Mouse (Mus musculus) 3T3-L1 (cell line): Measurements from ENCODE around the gene Slc25a21.

Source experiments
- DNase-seq: peaks from one replicate; pipeline ENCODE4 v3.0.0-alpha.2; 2015; ENCODE audit warnings: low read depth, low spot score

The Slc25a21 gene

DNA sequence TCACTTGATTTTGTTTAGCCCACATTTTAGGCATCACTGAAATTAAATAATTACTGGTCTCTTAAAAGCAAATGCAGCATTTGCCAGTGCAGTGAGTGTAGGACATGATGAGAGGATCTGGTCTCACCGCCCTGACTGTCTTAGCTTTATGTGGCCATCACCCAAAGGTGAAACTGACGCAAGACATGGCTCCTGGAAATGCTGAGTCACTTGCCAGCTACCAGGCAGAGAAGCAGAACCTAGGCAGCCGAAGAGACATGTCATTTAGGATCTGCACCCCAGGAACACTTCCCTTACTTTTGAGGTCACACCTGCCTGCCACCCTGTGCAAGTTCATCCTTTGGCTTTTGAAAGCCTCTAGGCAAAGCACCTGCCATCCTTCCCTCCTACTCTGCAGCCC is 180.4 kb downstream of the Slc25a21 start:
- DNase-seq: no peak

DNA sequence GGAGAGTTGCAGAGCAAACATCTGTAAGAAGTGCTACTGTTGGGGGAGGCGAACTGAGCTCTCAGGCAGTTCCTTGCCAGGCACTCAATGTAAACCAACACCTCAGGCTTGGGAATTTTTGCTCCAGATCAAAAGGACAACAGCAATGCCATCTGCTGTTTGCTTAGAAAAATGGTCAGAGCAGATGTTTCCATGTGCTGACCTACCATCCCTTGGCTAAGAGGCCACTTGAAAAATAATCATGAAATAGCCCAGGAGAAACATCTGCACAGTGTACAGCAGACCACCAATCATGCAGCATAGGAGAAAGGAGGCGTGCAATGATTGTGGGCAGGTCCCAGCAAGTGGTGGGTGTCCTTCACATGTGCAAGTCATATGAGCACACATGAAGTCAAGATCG is 180.9 kb downstream of the Slc25a21 start:
- peak; percentile 3 for DNase-seq

GRCm38 (mm10) chr12:57009010-57009409 is 188.3 kb downstream of the Slc25a21 start:
- DNase-seq: no peak

- peak; percentile 73 for DNase-seq
Measured at GRCm38 (mm10) chr12:56986049-56986448, 211.2 kb downstream of the Slc25a21 start.

- DNase-seq: no peak
Measured at GRCm38 (mm10) chr12:56982066-56982626, 215.1 kb downstream of the Slc25a21 start.

DNA sequence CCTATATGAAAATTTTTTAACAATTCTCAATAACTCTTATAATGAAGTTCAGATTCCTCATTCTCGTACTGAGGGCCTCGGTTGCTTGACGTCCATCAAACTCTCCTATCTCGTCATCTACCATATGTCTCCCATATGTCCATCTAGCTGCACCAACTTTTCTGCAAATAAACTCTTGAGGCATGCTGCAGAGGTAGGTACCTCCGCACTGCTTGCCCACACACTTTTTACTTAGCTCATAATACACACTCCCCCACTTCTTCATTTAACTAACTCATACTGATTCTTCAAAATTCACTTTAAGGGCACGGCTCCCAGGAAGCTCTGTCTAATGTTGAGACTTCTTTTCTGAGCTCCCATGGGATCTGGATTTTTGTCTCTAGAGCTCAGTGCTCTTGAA is 222.0 kb downstream of the Slc25a21 start:
- DNase-seq: no peak

- no peak for DNase-seq
Measured at GRCm38 (mm10) chr12:56963236-56963635, 234.0 kb downstream of the Slc25a21 start.

DNA sequence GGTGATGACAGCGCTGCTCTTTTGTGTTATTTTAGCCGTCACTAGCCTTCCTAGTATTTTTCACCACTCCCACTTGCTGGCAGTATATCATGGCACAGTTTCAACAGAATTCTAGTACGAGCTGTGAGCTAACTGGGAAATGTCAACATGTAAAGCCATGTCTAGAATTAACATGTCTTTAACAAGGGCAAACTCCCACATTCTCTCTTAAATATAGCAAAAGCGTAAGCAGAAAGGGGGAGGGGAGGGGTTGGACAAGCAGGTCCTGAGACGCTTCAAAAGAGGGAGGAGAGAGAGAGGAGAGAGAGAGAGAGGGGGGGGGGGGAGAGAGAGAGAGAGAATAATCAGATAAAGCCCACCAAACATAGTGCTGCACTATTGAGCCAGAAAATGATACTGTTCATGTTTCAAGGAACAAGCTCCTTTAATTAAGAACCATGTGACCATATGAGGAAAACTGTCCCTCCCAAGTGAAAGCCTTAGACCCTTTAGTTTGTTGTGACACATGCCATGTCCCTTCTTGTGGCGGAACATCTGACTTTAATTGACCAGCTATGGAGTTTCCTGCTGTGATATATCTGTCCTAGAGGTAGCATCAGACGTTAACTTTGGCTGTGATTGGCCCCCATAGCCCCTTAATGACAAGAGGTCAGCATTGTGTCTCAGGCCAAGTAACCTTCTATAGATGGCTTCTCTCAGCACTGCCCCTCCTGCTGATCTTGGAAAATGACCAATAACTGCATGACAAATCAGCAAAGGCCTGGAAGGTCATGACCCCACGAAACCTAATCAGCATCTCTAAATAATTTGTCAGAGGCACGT is 237.8 kb downstream of the Slc25a21 start:
- peak; percentile 1 for DNase-seq

GRCm38 (mm10) chr12:56958244-56958643 is 239.0 kb downstream of the Slc25a21 start:
- DNase-seq: no peak

DNA sequence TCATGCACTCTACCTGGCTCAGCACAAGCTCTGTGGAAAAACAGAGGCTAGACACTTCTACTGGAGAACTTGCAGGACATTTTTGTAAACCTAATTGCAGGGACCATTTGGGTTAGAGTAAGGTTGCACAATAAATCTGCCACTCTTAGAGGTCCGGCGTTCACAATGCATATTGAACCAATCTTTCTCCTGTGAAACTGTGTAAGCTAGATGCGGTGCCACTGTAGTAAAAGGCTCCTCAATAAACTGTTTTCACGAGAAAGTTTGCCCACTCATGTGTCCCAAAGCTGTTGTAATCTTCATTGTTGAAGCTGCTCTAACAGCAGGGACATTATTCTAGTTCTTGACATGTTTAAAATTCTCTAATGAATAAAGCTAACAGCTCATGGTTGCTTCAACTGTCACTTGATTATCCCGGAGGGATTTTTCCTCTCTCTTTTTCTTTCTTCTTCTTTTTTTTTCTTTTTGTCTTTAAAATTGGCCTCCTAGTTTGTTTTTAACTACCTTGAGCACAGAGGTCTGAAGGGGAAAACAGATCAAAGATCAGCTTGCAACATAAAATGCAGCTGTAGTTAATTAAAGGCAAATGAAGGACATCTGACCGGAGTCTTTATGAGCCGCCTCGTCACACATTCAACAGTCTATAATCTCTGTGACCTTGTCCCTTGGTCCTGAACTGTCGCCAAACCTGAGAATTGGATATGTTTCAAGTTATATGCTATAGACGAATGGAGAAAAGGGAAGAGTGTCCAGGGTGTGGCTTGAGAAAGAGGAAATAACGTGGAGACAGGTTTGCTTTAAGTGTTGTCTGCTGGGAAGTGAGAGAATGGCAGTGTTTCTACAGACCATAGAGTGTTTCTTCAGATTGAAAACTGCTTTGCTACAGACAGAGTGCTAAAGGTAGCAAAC is 245.3 kb downstream of the Slc25a21 start:
- no peak for DNase-seq

DNA sequence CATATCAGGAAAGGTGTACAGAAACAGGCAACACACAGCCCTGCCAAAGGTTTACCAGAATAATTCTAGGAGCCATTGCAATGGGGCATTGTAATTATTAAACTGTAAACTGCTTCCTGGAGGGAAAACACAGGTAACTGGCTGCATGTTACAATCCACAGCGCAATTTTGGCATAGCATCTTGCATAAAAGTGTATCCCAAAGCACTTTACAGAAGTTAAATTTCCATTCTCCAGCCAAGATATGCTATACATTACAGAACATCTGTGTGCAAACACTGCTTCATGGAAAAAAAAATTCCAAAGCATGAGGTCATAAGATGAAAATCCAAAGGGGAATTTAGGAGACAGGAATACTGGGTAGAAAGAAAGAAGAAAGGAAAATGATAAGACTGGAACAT is 253.0 kb downstream of the Slc25a21 start:
- no peak for DNase-seq

DNA sequence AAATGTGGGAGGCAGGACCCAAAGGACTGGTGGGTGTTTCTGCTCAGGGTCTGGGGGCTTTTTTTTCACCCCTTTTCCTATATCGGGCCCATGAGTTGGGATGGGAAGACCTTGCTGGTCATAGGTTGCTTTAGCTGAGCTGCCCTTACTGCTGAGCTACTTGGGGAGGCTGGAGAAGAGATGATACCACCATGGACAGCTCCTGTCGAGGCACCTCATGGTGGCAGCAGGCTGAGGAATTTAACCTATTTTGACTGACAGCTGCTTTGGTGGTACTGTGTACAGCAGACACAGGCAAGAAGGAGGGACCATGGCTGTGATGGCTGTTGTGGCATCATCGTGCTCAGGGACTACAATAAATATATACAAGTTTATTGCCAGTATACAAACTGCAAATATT is 256.4 kb downstream of the Slc25a21 start:
- DNase-seq: peak; percentile 3

DNA sequence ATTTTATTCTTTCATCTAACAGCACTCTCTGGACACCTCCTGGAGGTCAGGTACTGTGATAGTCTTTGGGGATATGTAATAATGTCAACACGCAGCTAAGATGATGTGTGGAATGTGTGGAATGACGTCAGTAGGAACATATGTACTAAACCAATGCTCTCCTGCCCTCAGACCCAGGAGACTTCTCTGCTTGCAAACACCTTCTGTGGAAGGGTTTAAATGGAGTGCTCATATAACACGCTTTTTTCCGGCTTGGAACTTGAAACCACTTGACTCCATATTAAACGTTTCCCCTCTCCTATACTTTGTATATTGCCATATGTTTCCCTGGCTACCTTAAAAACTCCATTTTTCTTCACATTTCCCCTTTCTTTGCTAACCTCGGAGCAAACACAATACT is 279.1 kb downstream of the Slc25a21 start:
- DNase-seq: no peak

GRCm38 (mm10) chr12:56906476-56906875 is 290.8 kb downstream of the Slc25a21 start:
- no peak for DNase-seq

GRCm38 (mm10) chr12:56905652-56906305 is 291.5 kb downstream of the Slc25a21 start:
- peak; percentile 4 for DNase-seq

- DNase-seq: no peak
Measured at GRCm38 (mm10) chr12:56905222-56905621, 292.1 kb downstream of the Slc25a21 start.

DNA sequence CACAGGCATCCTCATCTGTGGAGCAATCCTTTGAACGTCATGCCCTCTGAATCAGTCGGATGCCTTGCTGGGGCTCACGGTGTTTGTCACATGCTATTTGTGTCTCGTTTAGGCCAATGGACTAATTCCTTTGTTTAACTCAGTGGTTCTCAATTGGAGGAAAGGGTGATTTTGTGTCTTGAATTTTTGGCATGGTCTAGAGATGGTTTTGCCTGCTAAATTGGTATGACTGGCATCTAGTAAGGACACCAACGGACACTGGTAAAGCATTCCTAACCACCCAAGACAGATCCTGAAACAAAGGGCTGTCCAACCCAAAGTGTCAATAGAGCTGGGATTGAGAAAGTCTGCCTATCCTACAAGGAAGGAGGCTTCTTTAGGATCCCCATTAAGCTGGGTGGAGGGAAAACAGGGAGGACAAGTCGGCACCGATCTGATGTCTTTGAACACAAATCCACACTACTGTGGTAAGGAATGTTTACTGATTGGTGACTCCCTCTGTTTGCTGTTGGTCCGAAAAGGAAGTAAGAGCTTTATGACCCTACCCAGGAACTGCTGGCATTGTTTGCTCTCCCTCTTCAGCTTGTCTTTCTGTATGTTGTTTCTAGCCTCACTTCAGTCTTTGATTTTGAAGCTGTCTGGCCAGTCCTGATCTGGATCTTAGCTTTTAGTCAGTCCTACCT is 294.4 kb downstream of the Slc25a21 start:
- DNase-seq: no peak

- no peak for DNase-seq
Measured at GRCm38 (mm10) chr12:56897976-56898375, 299.3 kb downstream of the Slc25a21 start.

GRCm38 (mm10) chr12:56897221-56897937 is 299.9 kb downstream of the Slc25a21 start:
- DNase-seq: no peak

DNA sequence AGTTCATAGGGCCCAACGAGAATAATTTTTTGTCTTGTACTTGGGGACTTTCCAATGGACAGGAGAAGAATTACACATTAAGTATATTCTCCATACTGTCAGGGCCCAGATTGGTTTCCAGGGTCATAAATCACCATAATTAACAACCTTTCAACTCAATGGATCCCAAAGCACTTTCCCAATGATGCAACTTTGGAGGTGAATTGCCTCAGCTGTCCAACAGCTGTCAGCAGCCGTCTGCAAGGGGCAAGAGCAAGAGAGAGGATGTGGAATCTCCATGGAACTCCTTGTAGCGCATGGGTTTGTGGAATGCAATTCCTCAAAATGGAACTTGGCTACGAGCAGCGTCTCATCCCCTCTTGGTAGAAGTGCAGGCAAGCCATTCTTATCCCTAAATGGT is 302.3 kb downstream of the Slc25a21 start:
- DNase-seq: no peak
